Mouse (Mus musculus) forebrain, embryonic 16.5 days (tissue): ENCODE results near the gene Cplx2. TPM values are rescaled to one million over a fixed set of nuclear protein-coding genes. Genes with fewer than 3 reads are reported as not detected.

Source experiments
- ATAC-seq: fragments of 200-750 bp; cut with Nextera tagmentation; 2 replicates; pipeline ENCODE4 v1.8.0; 2017; ENCODE audit warnings: mild to moderate bottlenecking, moderate library complexity
- H3K27ac ChIP-seq: fragments of 300-500 bp; sonication (generic); 2 replicates; pipeline ENCODE4 v1.5.1; 2014; ENCODE audit warnings: low read length, control low read depth
- H3K27me3 ChIP-seq: fragments of 300-500 bp; sonication (generic); replicated peaks from 2 replicates; pipeline ENCODE4 v1.6.1; 2014; ENCODE audit warnings: low read length; ENCODE audit not compliant: control insufficient read depth, insufficient read depth
- H3K36me3 ChIP-seq: fragments of 300-500 bp; sonication (generic); 2 replicates; pipeline ENCODE4 v1.6.1; 2014; ENCODE audit not compliant: control insufficient read depth, insufficient read depth
- H3K4me1 ChIP-seq: fragments of 300-500 bp; sonication (generic); replicated peaks from 2 replicates; pipeline ENCODE4 v1.6.1; 2014; ENCODE audit warnings: low read length; ENCODE audit not compliant: control insufficient read depth, insufficient read depth
- H3K4me2 ChIP-seq: fragments of 300-500 bp; sonication (generic); 2 replicates; pipeline ENCODE4 v1.6.1; 2014; ENCODE audit warnings: mild to moderate bottlenecking, low read length, control low read depth
- H3K4me3 ChIP-seq: fragments of 300-500 bp; sonication (generic); replicated peaks from 2 replicates; pipeline ENCODE4 v1.5.1; 2014; ENCODE audit warnings: mild to moderate bottlenecking, low read length, control low read depth
- H3K9ac ChIP-seq: fragments of 300-500 bp; sonication (generic); replicated peaks from 2 replicates; pipeline ENCODE4 v1.6.1; 2014; ENCODE audit warnings: low read depth, low read length, control low read depth
- H3K9me3 ChIP-seq: fragments of 300-500 bp; sonication (generic); 2 replicates; pipeline ENCODE4 v1.6.1; 2016; ENCODE audit warnings: low read length; ENCODE audit not compliant: control insufficient read depth
- WGBS: fragments of 180-500 bp; shearing (Covaris S2); extraction: QIAGEN DNeasy Blood & Tissue Kit; methylation state at CpG from one replicate; pipeline ENCODE4 v1.1.7; 2014; 5-methylcytosine and 5-hydroxymethylcytosine counted together
- polyA plus RNA-seq: library from polyadenylated mRNA; unstranded; fragments of >200 nt; fragmentation: Nextera tagmentation; extraction: Ambion mirVana; gene quantifications from 2 replicates; pipeline ENCODE4 v1.2.1, GENCODE M21; 2015

The Cplx2 gene
- polyA plus RNA-seq, 1 experiment from 2014 or later = 34.3 TPM

GRCm38 (mm10) chr13:54359181-54359580, 12.0 kb upstream of the Cplx2 start:
- no peak for ATAC-seq

GRCm38 (mm10) chr13:54364686-54365085, 6.5 kb upstream of the Cplx2 start:
- Histone ChIP-seq H3K4me3 (no peak overlapping the region), H3K27ac (peak overlapping the region; percentile 56), H3K9ac (no peak overlapping the region), H3K4me1 (peaks cover 17% of the 10 kb centered on the region), H3K4me2 (no peak overlapping the region), H3K36me3 (no peaks in the 10 kb centered on the region), H3K9me3 (no peaks in the 10 kb centered on the region), H3K27me3 (no peaks in the 10 kb centered on the region)
- 62% methylated on average over 7 of the region's 7 CpGs for WGBS
- ATAC-seq = peak; percentile 84

More at GRCm38 (mm10) chr13:54359181-54359580, 12.0 kb upstream of the Cplx2 start:
- Histone ChIP-seq H3K36me3 (no peaks in the 10 kb centered on the region), H3K9me3 (no peaks in the 10 kb centered on the region), H3K27me3 (no peaks in the 10 kb centered on the region), H3K4me3 (no peak overlapping the region), H3K9ac (no peak overlapping the region), H3K27ac (no peak overlapping the region), H3K4me1 (peaks cover 9% of the 10 kb centered on the region), H3K4me2 (no peak overlapping the region)
- 90% methylated on average over 6 of the region's 6 CpGs for WGBS

- no peak for ATAC-seq
- Histone ChIP-seq H3K27ac (no peak overlapping the region), H3K4me2 (no peak overlapping the region), H3K4me3 (no peak overlapping the region), H3K27me3 (no peaks in the 10 kb centered on the region), H3K9me3 (no peaks in the 10 kb centered on the region), H3K4me1 (peaks cover 40% of the 10 kb centered on the region), H3K36me3 (no peaks in the 10 kb centered on the region), H3K9ac (no peak overlapping the region)
- WGBS = 66% methylated on average over 6 of the region's 6 CpGs
Observed at GRCm38 (mm10) chr13:54367758-54368157, 3.4 kb upstream of the Cplx2 start.

GRCm38 (mm10) chr13:54368181-54368580, 3.0 kb upstream of the Cplx2 start:
- H3K9ac ChIP-seq = no peak overlapping the region
- no peak overlapping the region for H3K27ac ChIP-seq
- H3K4me2 ChIP-seq = no peak overlapping the region
- no peak overlapping the region for H3K4me3 ChIP-seq
- no peaks in the 10 kb centered on the region for H3K36me3 ChIP-seq
- peaks cover 43% of the 10 kb centered on the region for H3K4me1 ChIP-seq
- no peak for ATAC-seq
- no peaks in the 10 kb centered on the region for H3K27me3 ChIP-seq
- no peaks in the 10 kb centered on the region for H3K9me3 ChIP-seq
- WGBS = 65% methylated on average over 9 of the region's 9 CpGs

- Histone ChIP-seq H3K36me3 (no peaks in the 10 kb centered on the region), H3K4me1 (peaks cover 51% of the 10 kb centered on the region), H3K4me3 (peak overlapping the region; percentile 62), H3K27ac (peak overlapping the region; percentile 88), H3K4me2 (peak overlapping the region; percentile 69), H3K9ac (peak overlapping the region; percentile 80), H3K27me3 (no peaks in the 10 kb centered on the region), H3K9me3 (no peaks in the 10 kb centered on the region)
- under 1% methylated on average over 58 of the region's 59 CpGs for WGBS
- ATAC-seq = peak; percentile 85
Observed at GRCm38 (mm10) chr13:54371387-54372330, 510 bp downstream of the Cplx2 start.

- Histone ChIP-seq H3K4me3 (peak overlapping the region; percentile 62), H3K9me3 (no peaks in the 10 kb centered on the region), H3K9ac (peak overlapping the region; percentile 80), H3K27ac (peak overlapping the region; percentile 88), H3K27me3 (no peaks in the 10 kb centered on the region), H3K4me2 (peak overlapping the region; percentile 69), H3K4me1 (peaks cover 51% of the 10 kb centered on the region), H3K36me3 (no peaks in the 10 kb centered on the region)
- ATAC-seq = peak; percentile 54
- 2% methylated on average over 16 of the region's 16 CpGs for WGBS
Observed at GRCm38 (mm10) chr13:54372665-54373064, 1.5 kb downstream of the Cplx2 start.

GRCm38 (mm10) chr13:54374106-54374706, 3.1 kb downstream of the Cplx2 start:
- Histone ChIP-seq H3K27me3 (no peaks in the 10 kb centered on the region), H3K9me3 (no peaks in the 10 kb centered on the region), H3K4me1 (peaks cover 46% of the 10 kb centered on the region), H3K4me3 (peak overlapping the region; percentile 8; the same call in 1 of the 2 replicates), H3K27ac (peak overlapping the region; percentile 11; the same call in 1 of the 2 replicates), H3K36me3 (peaks cover under 1% of the 10 kb centered on the region; the same call in 1 of the 2 replicates), H3K9ac (peak overlapping the region; percentile 33), H3K4me2 (peak overlapping the region; percentile 34)
- ATAC-seq = no peak
- 27% methylated on average over 9 of the region's 9 CpGs for WGBS

GRCm38 (mm10) chr13:54375497-54376495, 4.6 kb downstream of the Cplx2 start:
- no peak overlapping the region for H3K9ac ChIP-seq
- H3K27ac ChIP-seq = no peak overlapping the region
- WGBS = 64% methylated on average over 11 of the region's 11 CpGs
- no peaks in the 10 kb centered on the region for H3K9me3 ChIP-seq
- no peak for ATAC-seq
- H3K4me3 ChIP-seq = no peak overlapping the region
- H3K4me1 ChIP-seq = peaks cover 39% of the 10 kb centered on the region
- no peaks in the 10 kb centered on the region for H3K27me3 ChIP-seq
- H3K4me2 ChIP-seq = no peak overlapping the region
- peaks cover 2% of the 10 kb centered on the region; the same call in 1 of the 2 replicates for H3K36me3 ChIP-seq
